Mouse (Mus musculus) spleen, embryonic (tissue): ENCODE data around the gene Klk1b3.
"Not testable (repeated sequence)": the region's sequence is repeated elsewhere in the genome, so short reads cannot be mapped to it uniquely, and the experiment has no call there.

Experiments used
- CTCF ChIA-PET: fragments of 350-600 bp; sonication (Branson Sonifier 250); formaldehyde crosslinking; loops from one replicate; lab custom pipeline; 2022; lab: Charles Lee

Gene Klk1b3

GRCm38 (mm10) chr7:44197891-44198290 is at the start of gene Klk1b3:
TSS of gene Klk1b3 (plus strand) at chr7:44198191.
- CTCF ChIA-PET = no interaction called here

GRCm38 (mm10) chr7:44179299-44180045 is 18.5 kb upstream of the Klk1b3 start:
- CTCF ChIA-PET = no interaction called here

- CTCF ChIA-PET = not testable (repeated sequence)
Observed at GRCm38 (mm10) chr7:44186516-44186915, 11.5 kb upstream of the Klk1b3 start.

GRCm38 (mm10) chr7:44187936-44188335 is 10.1 kb upstream of the Klk1b3 start, which contains the start of gene Klk1b24:
TSS of gene Klk1b24 (plus strand) at chr7:44188236.
- CTCF ChIA-PET = not testable (repeated sequence)

GRCm38 (mm10) chr7:44193466-44193865 is 4.5 kb upstream of the Klk1b3 start:
- CTCF ChIA-PET = not testable (repeated sequence)

- CTCF ChIA-PET = not testable (repeated sequence)
Observed at GRCm38 (mm10) chr7:44207135-44207534, 9.1 kb downstream of the Klk1b3 start, which contains the start of gene Klk1b4. TSS of gene Klk1b4 (plus strand) at chr7:44207435.

GRCm38 (mm10) chr7:44208307-44208706 is 10.3 kb downstream of the Klk1b3 start:
- CTCF ChIA-PET = no interaction called here

GRCm38 (mm10) chr7:44215645-44216044 is 17.7 kb downstream of the Klk1b3 start, which contains the start of gene Klk1b5:
TSS of gene Klk1b5 (plus strand) at chr7:44215945.
- CTCF ChIA-PET = no interaction called here

GRCm38 (mm10) chr7:44221601-44222000 is 23.6 kb downstream of the Klk1b3 start:
- CTCF ChIA-PET = interaction anchor here (0.6 kb wide), 1 partner anchor 39 kb away, joined by 3 read pairs; no protein-coding TSS in a partner anchor

GRCm38 (mm10) chr7:44222335-44222734 is 24.3 kb downstream of the Klk1b3 start:
- CTCF ChIA-PET = not testable (repeated sequence)

GRCm38 (mm10) chr7:44225076-44225475 is 27.1 kb downstream of the Klk1b3 start, which contains the start of gene Klk1:
TSS of gene Klk1 (plus strand) at chr7:44225360.
- CTCF ChIA-PET = no interaction called here

GRCm38 (mm10) chr7:44235909-44236308 is 37.9 kb downstream of the Klk1b3 start, which contains the start of gene Gm36864:
TSS of gene Gm36864 (plus strand) at chr7:44236177.
- CTCF ChIA-PET = no interaction called here

GRCm38 (mm10) chr7:44239913-44240312 is 41.9 kb downstream of the Klk1b3 start:
- CTCF ChIA-PET = no interaction called here

- CTCF ChIA-PET = no interaction called here
Observed at GRCm38 (mm10) chr7:44240712-44241111, 42.7 kb downstream of the Klk1b3 start.

- CTCF ChIA-PET = no interaction called here
Observed at GRCm38 (mm10) chr7:44241163-44241562, 43.2 kb downstream of the Klk1b3 start.

GRCm38 (mm10) chr7:44244080-44244479 is 46.1 kb downstream of the Klk1b3 start:
- CTCF ChIA-PET = interaction anchor here (0.6 kb wide), 1 partner anchor 131 kb away, joined by 5 read pairs; no protein-coding TSS in a partner anchor

GRCm38 (mm10) chr7:44246055-44246983 is 48.3 kb downstream of the Klk1b3 start, which contains the start of the genes 1700028J19Rik and 2410002F23Rik:
TSS of gene 1700028J19Rik (minus strand) at chr7:44246695.
TSS of gene 2410002F23Rik (plus strand) at chr7:44246722.
- CTCF ChIA-PET = interaction anchor here (0.7 kb wide), 1 partner anchor 986 kb away, joined by 6 read pairs; no protein-coding TSS in a partner anchor

GRCm38 (mm10) chr7:44246984-44247470 is 49.0 kb downstream of the Klk1b3 start:
- CTCF ChIA-PET = interaction anchor here (0.7 kb wide), 1 partner anchor 985 kb away, joined by 6 read pairs; no protein-coding TSS in a partner anchor

GRCm38 (mm10) chr7:44247971-44248370 is 50.0 kb downstream of the Klk1b3 start:
- CTCF ChIA-PET = no interaction called here

- CTCF ChIA-PET = no interaction called here
Observed at GRCm38 (mm10) chr7:44249248-44249647, 51.3 kb downstream of the Klk1b3 start.

GRCm38 (mm10) chr7:44250732-44251275 is 52.8 kb downstream of the Klk1b3 start:
- CTCF ChIA-PET = not testable (repeated sequence)
